Mouse (Mus musculus): ENCODE results near the gene Oscar. TPM values are rescaled to one million over a fixed set of nuclear protein-coding genes. Genes with fewer than 3 reads are reported as not detected.

Gene Oscar
- polyA plus RNA-seq, 1 experiment from 2014 or later = 0.27 TPM

GRCm38 (mm10) chr7:3643412-3643811, 27.5 kb upstream of the Oscar start:
- 74% methylated on average over 5 of the region's 5 CpGs for WGBS
- H3K27me3 ChIP-seq = no peaks in the 10 kb centered on the region
- H3K9me3 ChIP-seq (replicated peaks) = no peaks in the 10 kb centered on the region
- H3K9ac ChIP-seq = no peak overlapping the region
- H3K4me3 ChIP-seq = no peak overlapping the region
- H3K27ac ChIP-seq = no peak overlapping the region
- H3K4me2 ChIP-seq (replicated peaks) = no peak overlapping the region; the same call in 1 of the 2 replicates
- H3K36me3 ChIP-seq = peaks cover 42% of the 10 kb centered on the region
- peaks cover 30% of the 10 kb centered on the region for H3K4me1 ChIP-seq
- ATAC-seq (ENCODE audit: low FRiP score) = no peak

DNA sequence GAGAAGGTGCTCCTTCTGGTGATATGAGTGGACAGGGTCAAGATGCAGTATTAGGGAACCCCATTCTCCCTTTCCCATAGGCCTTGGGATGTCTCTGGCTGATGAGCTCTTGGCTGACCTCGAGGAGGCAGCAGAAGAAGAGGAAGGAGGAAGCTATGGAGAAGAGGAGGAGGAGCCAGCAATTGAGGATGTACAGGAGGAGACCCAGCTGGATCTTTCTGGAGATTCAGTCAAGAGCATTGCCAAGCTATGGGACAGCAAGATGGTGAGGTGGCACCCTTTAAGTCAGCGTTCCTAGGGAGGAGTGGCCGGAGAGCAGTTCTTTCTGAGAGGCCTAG, 14.5 kb upstream of the Oscar start:
- Histone ChIP-seq H3K4me3 (peak overlapping the region; percentile 67), H3K9ac (peak overlapping the region; percentile 82), H3K4me2 (replicated peaks) (peak overlapping the region; percentile 99), H3K27ac (no peak overlapping the region), H3K27me3 (no peaks in the 10 kb centered on the region), H3K9me3 (replicated peaks) (no peaks in the 10 kb centered on the region), H3K36me3 (peaks cover 43% of the 10 kb centered on the region), H3K4me1 (peaks cover 26% of the 10 kb centered on the region)
- peak; percentile 29 for ATAC-seq (ENCODE audit: low FRiP score)
- 60% methylated on average over 3 of the region's 3 CpGs for WGBS

DNA sequence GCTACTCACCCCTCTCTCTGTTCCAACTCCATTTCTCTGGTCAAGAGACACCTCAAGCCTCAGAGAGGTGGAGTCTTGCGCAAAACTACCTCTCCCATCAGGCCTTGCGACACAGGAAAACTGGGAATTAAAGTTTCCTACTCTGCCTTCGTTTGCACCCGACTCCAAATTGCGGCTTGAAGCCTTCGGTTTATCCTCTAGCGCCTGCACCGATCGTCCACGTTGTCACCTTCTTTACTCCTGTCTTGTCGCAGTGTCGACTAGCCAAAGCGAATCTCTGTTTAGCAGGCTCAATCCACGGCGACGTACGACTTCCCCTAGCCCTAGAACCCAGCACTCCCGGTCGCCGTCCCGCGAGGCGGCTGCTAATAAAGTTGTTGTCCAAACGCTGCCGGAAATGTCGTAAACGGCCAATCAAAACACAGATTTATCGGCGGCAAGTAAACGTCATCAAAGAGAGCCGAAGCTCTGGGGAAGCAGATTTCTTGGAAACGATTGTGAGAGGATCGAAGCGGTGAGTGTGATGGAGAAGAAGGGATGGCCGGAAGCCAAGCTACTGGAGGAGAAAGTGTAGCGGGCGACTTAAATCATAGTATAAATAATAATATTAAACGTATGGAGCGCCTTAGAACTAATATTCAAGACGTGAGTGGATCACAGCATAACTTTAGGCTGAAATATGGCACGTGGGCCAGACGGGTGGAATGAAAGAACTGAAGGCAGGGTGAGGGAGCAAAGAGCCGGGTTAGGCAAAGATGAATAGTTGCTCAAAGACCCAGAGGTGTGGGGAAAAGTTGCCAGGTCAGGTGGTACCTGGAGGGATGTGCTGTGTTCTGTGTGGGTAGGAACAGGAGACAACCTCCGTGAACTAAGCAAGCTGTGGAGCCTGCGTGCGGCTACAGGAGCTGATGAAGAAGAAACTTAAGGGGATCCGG, 13.9 kb upstream of the Oscar start, which contains the start of the genes Tfpt and Prpf31:
Gene Tfpt, minus strand, starts transcription at position 387 of the 935 bp plus-strand sequence.
Gene Prpf31, plus strand, starts transcription at position 443 of the 935 bp plus-strand sequence.
- peak within 1 kb of the TSS; percentile 99 for H3K4me2 ChIP-seq (replicated peaks)
- WGBS = 2% methylated on average over 47 of the region's 47 CpGs
- peak within 1 kb of the TSS; percentile 73; the same call in 1 of the 2 replicates for H3K27ac ChIP-seq
- peaks cover 26% of the 10 kb centered on the region for H3K4me1 ChIP-seq
- H3K36me3 ChIP-seq = peaks cover 37% of the 10 kb centered on the region
- ATAC-seq (ENCODE audit: low FRiP score) = peak; percentile 89
- peak within 1 kb of the TSS; percentile 67 for H3K4me3 ChIP-seq
- H3K27me3 ChIP-seq = no peaks in the 10 kb centered on the region
- peak within 1 kb of the TSS; percentile 82 for H3K9ac ChIP-seq
- no peaks in the 10 kb centered on the region for H3K9me3 ChIP-seq (replicated peaks)

DNA sequence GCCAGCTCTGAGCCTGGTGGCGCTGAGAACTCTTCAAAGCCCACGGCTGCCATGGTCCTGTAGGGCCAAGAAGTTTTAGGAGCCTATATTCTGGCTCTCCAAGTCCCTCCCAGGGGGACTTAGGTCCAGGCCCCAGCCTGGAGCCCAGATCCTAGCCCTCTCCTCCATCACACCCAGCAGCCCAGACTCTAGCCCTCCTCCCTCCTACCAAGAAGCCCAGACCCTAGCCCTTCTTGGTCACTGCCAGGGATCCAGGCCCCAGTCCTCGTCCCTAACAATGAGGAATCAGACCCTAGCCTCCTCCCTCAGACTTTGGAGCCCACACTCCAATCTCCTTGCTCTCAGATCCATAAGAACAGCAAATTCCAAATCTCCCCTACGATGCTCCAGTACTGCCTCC, 13.1 kb upstream of the Oscar start:
- Histone ChIP-seq H3K27ac (peak overlapping the region; percentile 2; the same call in 1 of the 2 replicates), H3K4me2 (replicated peaks) (peak overlapping the region; percentile 99), H3K36me3 (peaks cover 36% of the 10 kb centered on the region), H3K27me3 (no peaks in the 10 kb centered on the region), H3K4me3 (peak overlapping the region; percentile 67), H3K4me1 (peaks cover 26% of the 10 kb centered on the region), H3K9ac (peak overlapping the region; percentile 82), H3K9me3 (replicated peaks) (no peaks in the 10 kb centered on the region)
- ATAC-seq (ENCODE audit: low FRiP score) = peak; percentile 43
- WGBS = 42% methylated on average over 4 of the region's 4 CpGs

- H3K9me3 ChIP-seq (replicated peaks) = no peaks in the 10 kb centered on the region
- no peaks in the 10 kb centered on the region for H3K27me3 ChIP-seq
- peak; percentile 96 for ATAC-seq (ENCODE audit: low FRiP score)
- peaks cover 12% of the 10 kb centered on the region for H3K4me1 ChIP-seq
- H3K4me3 ChIP-seq = peak within 1 kb of the TSS; percentile 79
- peak within 1 kb of the TSS; percentile 83 for H3K4me2 ChIP-seq (replicated peaks)
- peak within 1 kb of the TSS; percentile 83 for H3K9ac ChIP-seq
- peaks cover 32% of the 10 kb centered on the region for H3K36me3 ChIP-seq
- 2% methylated on average over 31 of the region's 32 CpGs for WGBS
- H3K27ac ChIP-seq = peak within 1 kb of the TSS; percentile 57
Observed at GRCm38 (mm10) chr7:3617242-3617995, 1.5 kb upstream of the Oscar start, which contains the start of gene Ndufa3. Gene Ndufa3 (plus strand): TSS chr7:3617373.

DNA sequence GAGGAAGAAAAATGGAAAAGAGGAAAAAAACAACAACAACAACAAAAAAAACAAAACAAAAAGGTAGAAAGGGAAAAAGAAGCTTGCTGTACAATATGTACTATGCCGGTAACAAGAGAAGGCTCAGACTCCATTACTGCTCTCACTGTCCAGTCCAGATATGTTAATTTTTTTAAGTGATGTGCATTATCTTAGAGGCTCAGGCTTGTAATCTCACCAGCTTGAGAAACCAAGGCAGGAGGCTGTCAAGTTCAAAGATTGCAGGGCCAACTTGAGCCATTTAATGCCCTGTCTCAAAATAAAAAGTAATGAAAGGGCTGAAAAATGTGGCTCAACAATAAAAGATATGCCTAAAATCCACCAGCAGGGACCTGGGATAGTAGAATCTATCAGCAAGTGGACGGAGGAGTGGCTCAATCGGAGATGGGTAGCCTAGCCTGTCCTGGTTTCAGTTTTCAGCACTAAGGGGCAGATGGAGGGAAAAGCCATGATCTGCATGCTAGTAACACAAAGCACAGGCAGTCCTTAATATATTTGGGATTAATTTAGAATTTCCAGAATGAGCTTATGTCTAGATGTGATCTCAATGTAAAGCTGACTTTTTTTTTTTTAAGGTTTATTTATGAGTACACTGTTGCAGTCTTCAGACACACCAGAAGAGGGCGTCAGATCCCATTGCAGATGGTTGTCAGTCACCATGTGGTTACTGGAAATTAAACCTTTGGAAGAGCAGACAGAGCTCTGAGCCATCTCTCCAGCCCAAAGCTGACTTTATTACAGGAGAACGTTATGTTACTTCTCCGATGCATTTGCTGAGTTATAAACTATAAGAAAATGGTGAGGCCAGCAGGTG, 658 bp upstream of the Oscar start:
- H3K4me2 ChIP-seq (replicated peaks) = no peak overlapping the region
- ATAC-seq (ENCODE audit: low FRiP score) = peak; percentile 42
- H3K9ac ChIP-seq = no peak overlapping the region
- no peak overlapping the region for H3K27ac ChIP-seq
- H3K4me3 ChIP-seq = peak overlapping the region; percentile 79; the same call in 1 of the 2 replicates
- no peaks in the 10 kb centered on the region for H3K27me3 ChIP-seq
- peaks cover 24% of the 10 kb centered on the region for H3K36me3 ChIP-seq
- peaks cover 12% of the 10 kb centered on the region for H3K4me1 ChIP-seq
- 40% methylated on average over 6 of the region's 6 CpGs for WGBS
- H3K9me3 ChIP-seq (replicated peaks) = no peaks in the 10 kb centered on the region

DNA sequence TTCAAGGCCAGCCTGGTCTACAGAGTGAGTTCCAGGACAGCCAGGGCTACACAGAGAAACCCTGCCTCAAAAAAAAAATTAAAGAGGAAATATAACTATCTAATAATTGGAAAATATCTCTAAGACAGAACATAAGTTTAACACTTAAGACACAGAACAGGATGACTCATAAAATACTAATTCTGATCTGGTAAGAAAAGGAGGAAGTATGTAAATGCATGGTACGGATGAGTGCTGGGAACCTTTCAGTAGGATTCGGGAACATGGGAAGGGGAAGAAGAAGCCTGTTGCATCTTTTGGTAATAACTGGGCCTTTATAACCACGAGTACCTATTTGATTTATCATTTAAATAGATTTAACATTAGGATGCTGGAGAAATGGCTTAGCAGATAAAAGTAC, 1.9 kb downstream of the Oscar start:
- ATAC-seq (ENCODE audit: low FRiP score) = no peak
- Histone ChIP-seq H3K27me3 (no peaks in the 10 kb centered on the region), H3K27ac (no peak overlapping the region), H3K4me1 (peaks cover 12% of the 10 kb centered on the region), H3K4me2 (replicated peaks) (no peak overlapping the region), H3K4me3 (no peak overlapping the region), H3K9ac (no peak overlapping the region), H3K36me3 (peaks cover 4% of the 10 kb centered on the region; the same call in 1 of the 2 replicates), H3K9me3 (replicated peaks) (no peaks in the 10 kb centered on the region)
- 81% methylated on average over 3 of the region's 3 CpGs for WGBS

DNA sequence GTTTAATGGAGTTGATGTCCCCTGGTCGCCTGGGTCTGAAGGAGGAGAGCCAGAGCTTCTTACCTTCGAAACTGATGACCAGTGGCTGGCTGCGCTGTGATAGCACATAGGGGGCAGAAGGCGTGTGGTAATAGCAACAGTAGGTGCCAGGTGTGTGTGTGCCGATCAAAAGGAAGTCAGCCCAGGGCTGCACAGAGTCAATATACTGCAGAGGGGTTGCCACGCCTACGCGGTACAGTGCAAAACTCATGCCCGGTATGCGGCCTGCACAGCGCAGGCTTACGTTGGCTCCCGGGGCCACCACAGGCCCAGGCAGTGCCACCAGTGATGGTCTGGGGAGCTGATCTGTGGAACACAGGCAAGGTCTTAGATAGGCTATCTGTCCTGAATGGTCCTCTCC, 5.0 kb downstream of the Oscar start:
- Histone ChIP-seq H3K4me2 (replicated peaks) (no peak overlapping the region), H3K36me3 (no peaks in the 10 kb centered on the region), H3K4me1 (no peaks in the 10 kb centered on the region), H3K27me3 (no peaks in the 10 kb centered on the region), H3K9me3 (replicated peaks) (no peaks in the 10 kb centered on the region), H3K4me3 (no peak overlapping the region), H3K27ac (no peak overlapping the region), H3K9ac (no peak overlapping the region)
- WGBS = 90% methylated on average over 13 of the region's 13 CpGs
- ATAC-seq (ENCODE audit: low FRiP score) = no peak

- Histone ChIP-seq H3K4me1 (no peaks in the 10 kb centered on the region), H3K27ac (no peak overlapping the region), H3K4me3 (no peak overlapping the region), H3K9me3 (replicated peaks) (no peaks in the 10 kb centered on the region), H3K4me2 (replicated peaks) (no peak overlapping the region), H3K36me3 (no peaks in the 10 kb centered on the region), H3K9ac (no peak overlapping the region), H3K27me3 (no peaks in the 10 kb centered on the region)
- WGBS = 89% methylated on average over 3 of the region's 3 CpGs
- no peak for ATAC-seq (ENCODE audit: low FRiP score)
Observed at GRCm38 (mm10) chr7:3610437-3610836, 5.5 kb downstream of the Oscar start.

- WGBS = 79% methylated on average over 3 of the region's 3 CpGs
- H3K36me3 ChIP-seq = no peaks in the 10 kb centered on the region
Observed at GRCm38 (mm10) chr7:3609082-3609481, 6.9 kb downstream of the Oscar start.

DNA sequence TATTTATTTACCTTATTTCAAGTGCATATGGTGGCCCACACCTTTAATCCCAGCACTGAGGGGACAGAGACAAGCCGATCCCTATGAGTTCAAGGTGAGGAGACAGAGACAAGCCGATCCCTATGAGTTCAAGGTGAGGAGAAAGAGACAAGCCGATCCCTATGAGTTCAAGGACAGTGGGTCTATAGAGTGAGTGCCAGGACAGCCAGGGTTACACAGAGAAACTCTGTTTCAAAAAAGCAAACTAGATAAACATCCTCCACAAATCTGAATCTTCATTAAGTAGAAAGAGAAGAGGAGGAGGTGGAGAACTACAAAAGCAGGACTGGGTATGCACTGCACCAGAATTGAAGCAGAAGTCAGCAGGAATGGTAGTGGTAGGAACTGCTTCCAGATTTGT, 7.3 kb downstream of the Oscar start:
- H3K36me3 ChIP-seq = no peaks in the 10 kb centered on the region
- H3K4me2 ChIP-seq (replicated peaks) = no peak overlapping the region
- H3K27ac ChIP-seq = no peak overlapping the region
- no peaks in the 10 kb centered on the region for H3K4me1 ChIP-seq
- no peaks in the 10 kb centered on the region for H3K27me3 ChIP-seq
- H3K9me3 ChIP-seq (replicated peaks) = no peaks in the 10 kb centered on the region
- no peak overlapping the region for H3K9ac ChIP-seq
- 94% methylated on average over 3 of the region's 3 CpGs for WGBS
- ATAC-seq (ENCODE audit: low FRiP score) = no peak
- no peak overlapping the region for H3K4me3 ChIP-seq

More at GRCm38 (mm10) chr7:3609082-3609481, 6.9 kb downstream of the Oscar start:
- ATAC-seq (ENCODE audit: low FRiP score) = no peak
- H3K27ac ChIP-seq = no peak overlapping the region
- no peaks in the 10 kb centered on the region for H3K4me1 ChIP-seq
- H3K4me3 ChIP-seq = no peak overlapping the region
- H3K9me3 ChIP-seq (replicated peaks) = no peaks in the 10 kb centered on the region
- no peaks in the 10 kb centered on the region for H3K27me3 ChIP-seq
- no peak overlapping the region for H3K9ac ChIP-seq
- H3K4me2 ChIP-seq (replicated peaks) = no peak overlapping the region

All from hindbrain, embryonic 12.5 days (tissue).